In the genomic region with DNA sequence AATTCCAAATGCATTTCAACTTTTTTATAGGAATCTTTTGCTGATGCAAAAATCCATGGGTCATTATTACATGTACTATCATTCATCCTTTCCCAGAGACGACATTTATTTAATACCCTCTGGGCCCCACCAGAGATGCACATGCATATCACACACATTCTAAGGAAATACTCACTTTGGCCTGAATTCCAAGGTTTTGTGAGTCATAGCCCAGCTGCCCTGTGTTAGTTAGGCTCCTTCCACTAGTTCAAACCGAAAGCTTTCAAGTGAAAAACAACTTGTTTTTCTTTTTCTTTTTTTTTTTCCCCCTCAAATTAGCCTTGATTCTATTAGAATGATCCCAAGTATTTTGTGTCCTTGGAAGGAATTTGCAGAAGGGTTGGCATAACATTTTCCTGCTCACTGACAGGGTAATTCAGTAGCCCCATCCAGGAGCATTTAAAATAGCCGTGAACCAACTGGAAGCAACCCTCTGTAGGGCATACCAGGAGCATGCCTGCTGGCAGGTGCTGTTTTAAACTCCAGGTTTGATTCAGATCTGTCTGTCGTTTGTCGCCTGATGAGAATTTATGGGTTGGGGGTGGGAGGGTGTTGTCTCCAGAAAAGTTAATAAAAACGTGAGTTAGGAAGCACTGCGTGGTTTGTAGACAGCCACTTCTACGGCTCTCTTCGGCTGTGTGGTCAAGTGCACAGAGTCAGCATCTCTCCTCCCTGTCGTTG, we compare ENCODE assay signal across 11 mouse cellular contexts.
"Had no signal": no experiment of that assay in that cellular context is flagged by ENCODE, and none has a peak within 500 bp of the region (broad histone marks: within the 10 kb centered on the region; RNA-seq: fewer than 3 reads in every experiment).

No protein-coding gene starts in this region.

- H3K36me3 ChIP-seq: limb, embryonic 15.5 days; liver, embryonic 12.5 days; midbrain, embryonic 15.5 days had no signal

- H3K27ac ChIP-seq: limb, embryonic 15.5 days; liver, embryonic 12.5 days; macrophage; midbrain, embryonic 15.5 days had no signal

- H3K4me3 ChIP-seq: limb, embryonic 15.5 days; liver, embryonic 12.5 days; megakaryocyte, embryonic 14.5 days; midbrain, embryonic 15.5 days had no signal

- H3K4me1 ChIP-seq: liver, embryonic 12.5 days; megakaryocyte, embryonic 14.5 days had no signal

- H3K27me3 ChIP-seq: limb, embryonic 15.5 days; liver, embryonic 12.5 days; megakaryocyte, embryonic 14.5 days; midbrain, embryonic 15.5 days had no signal

- DNase-seq: kidney, postnatal 14 days; lung, embryonic 14.5 days; lung, postnatal 14 days; thymus, adult 18-20 months; thymus, postnatal 14 days had no signal

- H3K4me2 ChIP-seq: limb, embryonic 15.5 days; liver, embryonic 12.5 days; lung, embryonic 14.5 days; midbrain, embryonic 11.5 days; midbrain, embryonic 15.5 days had no signal

- H3K9me3 ChIP-seq: limb, embryonic 15.5 days; liver, embryonic 12.5 days; megakaryocyte, embryonic 14.5 days; midbrain, embryonic 15.5 days had no signal

- H3K9ac ChIP-seq: limb, embryonic 15.5 days; liver, embryonic 12.5 days; lung, embryonic 14.5 days; midbrain, embryonic 15.5 days had no signal

- ATAC-seq: liver, embryonic 12.5 days; midbrain, embryonic 15.5 days had no signal
